Mouse (Mus musculus): ENCODE data around the gene Mier2. TPM values are rescaled to one million over a fixed set of nuclear protein-coding genes. Genes with fewer than 3 reads are reported as not detected.
A peak's percentile ranks its signal among the peaks of the same experiment; 100 is the strongest.

Gene Mier2
- polyA plus RNA-seq, 1 experiment = 8.5 TPM

GRCm38 (mm10) chr10:79538873-79539272 lies 16.1 kb downstream of the Mier2 start:
- no peak overlapping the region for H3K27ac ChIP-seq (replicated peaks; ENCODE audit: low read depth, low read length)
- no peaks in the 10 kb centered on the region for H3K4me1 ChIP-seq (ENCODE audit: control insufficient read depth, insufficient read depth, insufficient read length, low read length)
- H3K4me3 ChIP-seq (ENCODE audit: insufficient read depth, low read depth, low read length) = no peak overlapping the region

GRCm38 (mm10) chr10:79538323-79538722 lies 16.7 kb downstream of the Mier2 start:
- H3K27ac ChIP-seq (replicated peaks; ENCODE audit: low read depth, low read length) = no peak overlapping the region
- H3K4me3 ChIP-seq (ENCODE audit: insufficient read depth, low read depth, low read length) = no peak overlapping the region
- no peaks in the 10 kb centered on the region for H3K4me1 ChIP-seq (ENCODE audit: control insufficient read depth, insufficient read depth, insufficient read length, low read length)

- H3K27ac ChIP-seq (replicated peaks; ENCODE audit: low read depth, low read length) = no peak overlapping the region
- H3K4me3 ChIP-seq (ENCODE audit: insufficient read depth, low read depth, low read length) = no peak overlapping the region
- no peaks in the 10 kb centered on the region for H3K4me1 ChIP-seq (ENCODE audit: control insufficient read depth, insufficient read depth, insufficient read length, low read length)
These were observed 17.2 kb downstream of the Mier2 start for GRCm38 (mm10) chr10:79537781-79538180.

- H3K4me3 ChIP-seq (ENCODE audit: insufficient read depth, low read depth, low read length) = no peak overlapping the region
These were observed 17.7 kb downstream of the Mier2 start for GRCm38 (mm10) chr10:79537271-79537670.

GRCm38 (mm10) chr10:79536461-79537080 lies 18.4 kb downstream of the Mier2 start:
- Histone ChIP-seq H3K27ac (replicated peaks; ENCODE audit: low read depth, low read length) (no peak overlapping the region), H3K4me3 (ENCODE audit: insufficient read depth, low read depth, low read length) (no peak overlapping the region), H3K4me1 (ENCODE audit: control insufficient read depth, insufficient read depth, insufficient read length, low read length) (no peaks in the 10 kb centered on the region)

More at GRCm38 (mm10) chr10:79537271-79537670, 17.7 kb downstream of the Mier2 start:
- Histone ChIP-seq H3K27ac (replicated peaks; ENCODE audit: low read depth, low read length) (no peak overlapping the region), H3K4me1 (ENCODE audit: control insufficient read depth, insufficient read depth, insufficient read length, low read length) (no peaks in the 10 kb centered on the region)

- Histone ChIP-seq H3K27ac (replicated peaks; ENCODE audit: low read depth, low read length) (no peak overlapping the region), H3K4me1 (ENCODE audit: control insufficient read depth, insufficient read depth, insufficient read length, low read length) (no peaks in the 10 kb centered on the region), H3K4me3 (ENCODE audit: insufficient read depth, low read depth, low read length) (no peak overlapping the region)
These were observed 19.6 kb downstream of the Mier2 start for GRCm38 (mm10) chr10:79535431-79535830.

- no peaks in the 10 kb centered on the region for H3K4me1 ChIP-seq (ENCODE audit: control insufficient read depth, insufficient read depth, insufficient read length, low read length)
- H3K4me3 ChIP-seq (ENCODE audit: insufficient read depth, low read depth, low read length) = no peak overlapping the region
- H3K27ac ChIP-seq (replicated peaks; ENCODE audit: low read depth, low read length) = no peak overlapping the region
These were observed 20.6 kb downstream of the Mier2 start for GRCm38 (mm10) chr10:79534426-79534825.

GRCm38 (mm10) chr10:79533126-79533911 lies 21.7 kb downstream of the Mier2 start, which contains the start of gene Plpp2:
TSS of gene Plpp2 (minus strand) at chr10:79533796.
- Histone ChIP-seq H3K4me1 (ENCODE audit: control insufficient read depth, insufficient read depth, insufficient read length, low read length) (no peaks in the 10 kb centered on the region), H3K4me3 (ENCODE audit: insufficient read depth, low read depth, low read length) (peak within 1 kb of the TSS; percentile 70), H3K27ac (replicated peaks; ENCODE audit: low read depth, low read length) (no peak within 1 kb of the TSS)

GRCm38 (mm10) chr10:79532678-79533077 lies 22.3 kb downstream of the Mier2 start:
- Histone ChIP-seq H3K4me3 (ENCODE audit: insufficient read depth, low read depth, low read length) (peak overlapping the region; percentile 70), H3K4me1 (ENCODE audit: control insufficient read depth, insufficient read depth, insufficient read length, low read length) (no peaks in the 10 kb centered on the region), H3K27ac (replicated peaks; ENCODE audit: low read depth, low read length) (no peak overlapping the region)

GRCm38 (mm10) chr10:79531593-79531992 lies 23.4 kb downstream of the Mier2 start:
- no peak overlapping the region for H3K27ac ChIP-seq (replicated peaks; ENCODE audit: low read depth, low read length)
- no peak overlapping the region for H3K4me3 ChIP-seq (ENCODE audit: insufficient read depth, low read depth, low read length)
- no peaks in the 10 kb centered on the region for H3K4me1 ChIP-seq (ENCODE audit: control insufficient read depth, insufficient read depth, insufficient read length, low read length)

- H3K27ac ChIP-seq (replicated peaks; ENCODE audit: low read depth, low read length) = no peak overlapping the region
- no peaks in the 10 kb centered on the region for H3K4me1 ChIP-seq (ENCODE audit: control insufficient read depth, insufficient read depth, insufficient read length, low read length)
- H3K4me3 ChIP-seq (ENCODE audit: insufficient read depth, low read depth, low read length) = no peak overlapping the region
These were observed 24.3 kb downstream of the Mier2 start for GRCm38 (mm10) chr10:79530721-79531120.

GRCm38 (mm10) chr10:79530241-79530640 lies 24.8 kb downstream of the Mier2 start:
- no peaks in the 10 kb centered on the region for H3K4me1 ChIP-seq (ENCODE audit: control insufficient read depth, insufficient read depth, insufficient read length, low read length)
- H3K4me3 ChIP-seq (ENCODE audit: insufficient read depth, low read depth, low read length) = no peak overlapping the region
- H3K27ac ChIP-seq (replicated peaks; ENCODE audit: low read depth, low read length) = no peak overlapping the region

- H3K27ac ChIP-seq (replicated peaks; ENCODE audit: low read depth, low read length) = no peak overlapping the region
- no peaks in the 10 kb centered on the region for H3K4me1 ChIP-seq (ENCODE audit: control insufficient read depth, insufficient read depth, insufficient read length, low read length)
- no peak overlapping the region for H3K4me3 ChIP-seq (ENCODE audit: insufficient read depth, low read depth, low read length)
These were observed 26.9 kb downstream of the Mier2 start for GRCm38 (mm10) chr10:79528081-79528480.

GRCm38 (mm10) chr10:79527453-79527845 lies 27.6 kb downstream of the Mier2 start:
- H3K4me1 ChIP-seq (ENCODE audit: control insufficient read depth, insufficient read depth, insufficient read length, low read length) = no peaks in the 10 kb centered on the region
- no peak overlapping the region for H3K27ac ChIP-seq (replicated peaks; ENCODE audit: low read depth, low read length)
- H3K4me3 ChIP-seq (ENCODE audit: insufficient read depth, low read depth, low read length) = no peak overlapping the region

- Histone ChIP-seq H3K4me1 (ENCODE audit: control insufficient read depth, insufficient read depth, insufficient read length, low read length) (no peaks in the 10 kb centered on the region), H3K4me3 (ENCODE audit: insufficient read depth, low read depth, low read length) (no peak overlapping the region), H3K27ac (replicated peaks; ENCODE audit: low read depth, low read length) (no peak overlapping the region)
These were observed 28.1 kb downstream of the Mier2 start for GRCm38 (mm10) chr10:79526661-79527452.
